Mouse (Mus musculus) MEL (cell line): ENCODE results near the gene Ttc25. TPM values are rescaled to one million over a fixed set of nuclear protein-coding genes. Genes with fewer than 3 reads are reported as not detected.

Experiments
- DNase-seq: peaks from one replicate; pipeline ENCODE4 v3.0.0; 2011; ENCODE audit warnings: low read depth, low spot score
- H3K27ac ChIP-seq: 2 replicates; pipeline ENCODE4 v1.5.1; 2012; ENCODE audit warnings: low read depth, mild to moderate bottlenecking, control low read depth, low read length, moderate library complexity; ENCODE audit not compliant: control insufficient read depth
- H3K27me3 ChIP-seq, 2 experiments: fragments of 150-350 bp in 1 of 2; sonication (generic) in 1 of 2; 2 replicates each; pipeline ENCODE4 v1.6.1; 2012; ENCODE audit warnings: low read length in 2 of 2, mild to moderate bottlenecking in 2 of 2, improper control_type of control experiment in 1 of 2, moderate library complexity in 1 of 2; ENCODE audit not compliant: insufficient read depth in 2 of 2, control insufficient read depth in 1 of 2
- H3K36me3 ChIP-seq, 2 experiments: 2 replicates each; pipeline ENCODE4 v1.6.1; 2012 to 2014; ENCODE audit warnings: low read length in 2 of 2, improper control_type of control experiment in 1 of 2, inconsistent platforms in 1 of 2, mild to moderate bottlenecking in 1 of 2; ENCODE audit not compliant: insufficient read depth in 2 of 2, control insufficient read depth in 1 of 2
- H3K4me1 ChIP-seq, 2 experiments: fragments of 150-350 bp in 1 of 2; sonication (generic) in 1 of 2; 2 replicates each; pipeline ENCODE4 v1.6.1; 2012; ENCODE audit warnings: low read length in 2 of 2, improper control_type of control experiment in 1 of 2, mild to moderate bottlenecking in 1 of 2; ENCODE audit not compliant: insufficient read depth in 2 of 2, control insufficient read depth in 1 of 2
- H3K4me3 ChIP-seq, 2 experiments: fragments of 150-350 bp in 1 of 2; sonication (generic) in 1 of 2; 2 replicates each; pipeline ENCODE4 v1.5.1; 2012; ENCODE audit warnings: low read depth in 2 of 2, low read length in 2 of 2, mild to moderate bottlenecking in 2 of 2, moderate library complexity in 2 of 2, control low read depth in 1 of 2, improper control_type of control experiment in 1 of 2; ENCODE audit not compliant: control insufficient read depth in 1 of 2, insufficient read depth in 1 of 2
- H3K79me2 ChIP-seq: 2 replicates; pipeline ENCODE4 v1.6.1; 2012; ENCODE audit warnings: mild to moderate bottlenecking, low read length, moderate library complexity; ENCODE audit not compliant: control insufficient read depth, poor library complexity, insufficient read depth
- H3K9ac ChIP-seq: 2 replicates; pipeline ENCODE4 v1.6.1; 2012; ENCODE audit warnings: low read depth, mild to moderate bottlenecking, control low read depth, low read length, moderate library complexity; ENCODE audit not compliant: control insufficient read depth, poor library complexity, severe bottlenecking
- H3K9me3 ChIP-seq: fragments of 150-350 bp; sonication (generic); replicated peaks from 2 replicates; pipeline ENCODE4 v1.6.1; 2012; ENCODE audit warnings: mild to moderate bottlenecking, low read length, improper control_type of control experiment, moderate library complexity; ENCODE audit not compliant: insufficient read depth
- CHD2 ChIP-seq: IDR thresholded peaks from 2 replicates; pipeline ENCODE4 v1.6.1; 2011; ENCODE audit warnings: low read length, improper control_type of control experiment
- CTCF ChIP-seq, 3 experiments: IDR thresholded peaks in 2 of 3; conservative IDR thresholded peaks in 1 of 3; 2 replicates each; pipeline ENCODE4 v1.5.1; 2011 to 2012; ENCODE audit warnings: low read length in 3 of 3, low read depth in 2 of 3, mild to moderate bottlenecking in 2 of 3, improper control_type of control experiment in 1 of 3, inconsistent platforms in 1 of 3, mixed read lengths in 1 of 3, moderate library complexity in 1 of 3; ENCODE audit not compliant: control insufficient read depth in 1 of 3, insufficient read depth in 1 of 3, poor library complexity in 1 of 3, severe bottlenecking in 1 of 3
- EP300 ChIP-seq, 2 experiments: IDR thresholded peaks; 2 replicates each; pipeline ENCODE4 v1.6.1; 2011; ENCODE audit warnings: improper control_type of control experiment in 2 of 2, low read length in 2 of 2, low read depth in 1 of 2, mild to moderate bottlenecking in 1 of 2
- HCFC1 ChIP-seq: IDR thresholded peaks from 2 replicates; pipeline ENCODE4 v1.6.1; 2012; ENCODE audit warnings: low read depth, mild to moderate bottlenecking, inconsistent platforms, low read length, improper control_type of control experiment, moderate library complexity
- JUND ChIP-seq: IDR thresholded peaks from 2 replicates; pipeline ENCODE4 v1.6.1; 2011; ENCODE audit warnings: low read depth, mild to moderate bottlenecking, improper control_type of control experiment, low read length
- KAT2A ChIP-seq: conservative IDR thresholded peaks from 2 replicates; pipeline ENCODE4 v1.6.1; 2012; ENCODE audit warnings: low read depth, low read length, improper control_type of control experiment, inconsistent platforms
- MAX ChIP-seq: IDR thresholded peaks from 2 replicates; pipeline ENCODE4 v1.6.1; 2011; ENCODE audit warnings: low read length, improper control_type of control experiment
- MEF2A ChIP-seq: IDR thresholded peaks from 2 replicates; pipeline ENCODE4 v1.6.1; 2014; ENCODE audit warnings: low read depth, mild to moderate bottlenecking, inconsistent platforms, low read length, improper control_type of control experiment; ENCODE audit not compliant: poor library complexity, insufficient replicate concordance, severe bottlenecking; ENCODE audit errors: extremely low read depth
- MXI1 ChIP-seq: IDR thresholded peaks from 2 replicates; pipeline ENCODE4 v1.6.1; 2011; ENCODE audit warnings: mild to moderate bottlenecking, low read depth, low read length, improper control_type of control experiment
- MYB ChIP-seq: IDR thresholded peaks from 2 replicates; pipeline ENCODE4 v1.6.1; 2011; ENCODE audit warnings: mild to moderate bottlenecking, low read depth, low read length, improper control_type of control experiment
- NRF1 ChIP-seq: IDR thresholded peaks from 2 replicates; pipeline ENCODE4 v1.6.1; 2014; ENCODE audit warnings: low read depth, mild to moderate bottlenecking, inconsistent platforms, low read length, improper control_type of control experiment, moderate library complexity; ENCODE audit not compliant: poor library complexity, insufficient read depth, severe bottlenecking
- POLR2A ChIP-seq, 2 experiments: IDR thresholded peaks; 2 replicates each; pipeline ENCODE4 v1.6.1; 2011 to 2012; ENCODE audit warnings: low read length in 2 of 2, mild to moderate bottlenecking in 2 of 2, control low read depth in 1 of 2, improper control_type of control experiment in 1 of 2, low read depth in 1 of 2, moderate library complexity in 1 of 2; ENCODE audit not compliant: control insufficient read depth in 1 of 2, insufficient read depth in 1 of 2, poor library complexity in 1 of 2
- POLR2AphosphoS2 ChIP-seq: IDR thresholded peaks from 2 replicates; pipeline ENCODE4 v1.6.1; 2011; ENCODE audit warnings: low read length, improper control_type of control experiment
- POLR2AphosphoS5 ChIP-seq: IDR thresholded peaks from 2 replicates; pipeline ENCODE4 v1.6.1; 2012; ENCODE audit warnings: low read depth, borderline replicate concordance, mild to moderate bottlenecking, inconsistent platforms, low read length, moderate library complexity, mixed read lengths
- RAD21 ChIP-seq: IDR thresholded peaks from 2 replicates; pipeline ENCODE4 v1.6.1; 2011; ENCODE audit warnings: mild to moderate bottlenecking, low read depth, low read length, improper control_type of control experiment
- RCOR1 ChIP-seq: IDR thresholded peaks from 2 replicates; pipeline ENCODE4 v1.6.1; 2012; ENCODE audit warnings: low read depth, mild to moderate bottlenecking, inconsistent platforms, low read length, improper control_type of control experiment
- SIN3A ChIP-seq: IDR thresholded peaks from 2 replicates; pipeline ENCODE4 v1.6.1; 2012; ENCODE audit warnings: low read length, improper control_type of control experiment, inconsistent platforms
- TCF12 ChIP-seq: IDR thresholded peaks from 2 replicates; pipeline ENCODE4 v1.6.1; 2014; ENCODE audit warnings: low read depth, mild to moderate bottlenecking, inconsistent platforms, low read length, improper control_type of control experiment, moderate library complexity
- UBTF ChIP-seq: IDR thresholded peaks from 2 replicates; pipeline ENCODE4 v1.6.1; 2012; ENCODE audit warnings: low read depth, mild to moderate bottlenecking, inconsistent platforms, low read length, improper control_type of control experiment, moderate library complexity, borderline replicate concordance; ENCODE audit not compliant: insufficient read depth
- USF1 ChIP-seq: IDR thresholded peaks from 2 replicates; pipeline ENCODE4 v1.6.1; 2014; ENCODE audit warnings: low read depth, mild to moderate bottlenecking, inconsistent platforms, low read length, improper control_type of control experiment, moderate library complexity
- USF2 ChIP-seq, 2 experiments: IDR thresholded peaks; 2 replicates each; pipeline ENCODE4 v1.6.1; 2011 to 2012; ENCODE audit warnings: improper control_type of control experiment in 2 of 2, low read length in 2 of 2, borderline replicate concordance in 1 of 2, inconsistent platforms in 1 of 2, low read depth in 1 of 2, mild to moderate bottlenecking in 1 of 2; ENCODE audit not compliant: insufficient read depth in 1 of 2
- ZC3H11A ChIP-seq: IDR thresholded peaks from 2 replicates; pipeline ENCODE4 v1.6.1; 2012; ENCODE audit warnings: low read depth, mild to moderate bottlenecking, inconsistent platforms, low read length, improper control_type of control experiment
- ZKSCAN1 ChIP-seq: IDR thresholded peaks from 2 replicates; pipeline ENCODE4 v1.6.1; 2012; ENCODE audit warnings: low read depth, mild to moderate bottlenecking, inconsistent platforms, low read length, improper control_type of control experiment, moderate library complexity
- polyA plus RNA-seq, 2 experiments: library from polyadenylated mRNA; stranded (reverse) in 1 of 2; unstranded in 1 of 2; fragments of >175 nt in 1 of 2; fragments of >200 nt in 1 of 2; gene quantifications; 2 replicates each; pipeline versions ENCODE4 v1.2.1 to v1.2.4; 2012; ENCODE audit warnings: low replicate concordance in 2 of 2, low read depth in 1 of 2; ENCODE audit not compliant: insufficient read length in 2 of 2, insufficient read depth in 1 of 2, missing spikeins in 1 of 2
- total RNA-seq: library from RNA; depleted of rRNA; stranded (reverse); fragments of 300-350 nt; gene quantifications from 2 replicates; pipeline ENCODE4 v1.2.3, GENCODE M21; 2012

The Ttc25 gene
- total and polyA plus RNA-seq, 3 experiments: 0.46 to 0.92 TPM; not detected in 1

GRCm38 (mm10) chr11:100575484-100575855, 30.1 kb downstream of the Ttc25 start:
- peak overlapping the region; percentile 68 for H3K4me3 ChIP-seq
- TF ChIP-seq HCFC1 (no peak), MAX (no peak), RAD21 (no peak), TCF12 (no peak), EP300 (IDR thresholded peaks at IDR 0.05; ENCODE audit: low read depth in 1 of 2, low read length in 2 of 2) (no peak), USF1 (no peak), MYB (no peak), ZKSCAN1 (no peak), POLR2AphosphoS5 (no peak), POLR2AphosphoS2 (no peak), ZC3H11A (no peak), SIN3A (no peak), CTCF (IDR thresholded peaks at IDR 0.05 in 2 of 3, conservative IDR thresholded peaks at IDR 0.05 in 1 of 3; ENCODE audit: control insufficient read depth in 1 of 3, insufficient read depth in 1 of 3, low read depth in 2 of 3, low read length in 3 of 3, poor library complexity in 1 of 3, severe bottlenecking in 1 of 3) (no peak), RCOR1 (no peak), MEF2A (no peak), JUND (no peak), CHD2 (no peak), POLR2A (IDR thresholded peaks at IDR 0.05; ENCODE audit: control insufficient read depth in 1 of 2, insufficient read depth in 1 of 2, low read depth in 1 of 2, low read length in 2 of 2, poor library complexity in 1 of 2) (no peak), MXI1 (no peak), KAT2A (no peak)
- TF ChIP-seq, all 39 proteins: peak for 0
- Histone ChIP-seq H3K27ac (peak overlapping the region; percentile 25), H3K9ac (peak overlapping the region; percentile 69), H3K79me2 (no peaks in the 10 kb centered on the region; the same call in 1 of the 2 replicates), H3K9me3 (no peaks in the 10 kb centered on the region), H3K36me3 (peaks cover 0 to 4% of the 10 kb centered on the region in 2 experiments; a peak in 2 of 4 replicates), H3K4me1 (peaks cover 2 to 11% of the 10 kb centered on the region in 2 experiments; a peak in 3 of 4 replicates), H3K27me3 (no peaks in the 10 kb centered on the region)
- no peak for DNase-seq

DNA sequence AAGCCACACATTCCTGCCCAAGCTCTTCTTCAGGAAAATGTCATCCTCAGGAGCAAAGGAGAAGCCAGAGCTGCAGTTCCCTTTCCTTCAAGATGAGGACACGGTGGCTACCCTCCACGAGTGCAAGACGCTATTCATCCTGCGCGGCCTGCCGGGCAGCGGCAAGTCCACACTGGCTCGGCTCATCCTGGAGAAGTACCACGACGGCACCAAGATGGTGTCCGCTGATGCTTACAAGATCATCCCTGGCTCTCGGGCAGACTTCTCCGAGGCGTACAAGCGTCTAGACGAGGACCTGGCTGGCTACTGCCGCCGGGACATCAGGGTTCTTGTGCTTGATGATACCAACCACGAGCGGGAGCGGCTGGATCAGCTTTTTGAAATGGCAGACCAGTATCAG, 30.8 kb downstream of the Ttc25 start:
- no peak for TF ChIP-seq UBTF
- no peak for TF ChIP-seq USF2 (IDR thresholded peaks at IDR 0.05; ENCODE audit: borderline replicate concordance in 1 of 2, insufficient read depth in 1 of 2, low read depth in 1 of 2, low read length in 2 of 2)
- no peak for TF ChIP-seq NRF1
- no peak for TF ChIP-seq CHD2
- no peak for TF ChIP-seq USF1
- Histone ChIP-seq H3K4me3 (no peak overlapping the region), H3K36me3 (peaks cover 0 to 4% of the 10 kb centered on the region in 2 experiments; a peak in 3 of 4 replicates)

More for the DNA sequence above, 30.8 kb downstream of the Ttc25 start:
- H3K27ac ChIP-seq: no peak overlapping the region
- no peaks in the 10 kb centered on the region; the same call in 1 of the 2 replicates for H3K79me2 ChIP-seq
- no peaks in the 10 kb centered on the region for H3K27me3 ChIP-seq
- peaks cover 2 to 6% of the 10 kb centered on the region in 2 experiments; a peak in 3 of 4 replicates for H3K4me1 ChIP-seq
- no peak overlapping the region for H3K9ac ChIP-seq
- no peak for DNase-seq
- no peaks in the 10 kb centered on the region for H3K9me3 ChIP-seq
